Mouse (Mus musculus) cortical plate, adult 2 months (tissue): Measurements from ENCODE around the gene Zfhx2.

Experiments
- CTCF ChIP-seq: fragments of 200-500 bp; IDR thresholded peaks from 2 replicates; pipeline ENCODE4 v1.5.1; 2011; ENCODE audit warnings: mild to moderate bottlenecking, control low read depth, low read length; ENCODE audit not compliant: insufficient read depth; ENCODE audit errors: extremely low read depth
- POLR2A ChIP-seq: fragments of 200-500 bp; IDR thresholded peaks from 2 replicates; pipeline ENCODE4 v1.6.1; 2011; ENCODE audit warnings: mild to moderate bottlenecking, low read length, control low read depth; ENCODE audit not compliant: insufficient read depth; ENCODE audit errors: extremely low read depth

DNA sequence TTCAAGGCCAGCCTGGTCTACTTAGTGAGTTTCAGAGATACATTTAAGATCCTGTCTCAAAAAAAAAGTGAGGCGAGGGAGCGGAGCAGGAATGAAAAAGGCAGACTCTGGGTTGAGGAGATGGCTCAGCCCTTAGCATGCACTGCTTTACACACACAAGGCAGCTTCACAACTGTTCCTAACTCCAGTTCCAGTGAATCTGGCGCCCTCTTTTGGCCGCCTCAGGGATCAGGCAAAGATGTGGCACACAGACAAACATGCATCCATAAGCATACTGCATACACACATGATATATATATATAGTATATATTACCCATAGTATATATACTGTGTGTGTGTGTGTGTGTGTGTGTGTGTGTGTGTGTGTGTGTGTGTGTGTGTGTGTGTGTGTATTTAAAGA, 81.0 kb downstream of the Zfhx2 start:
- TF ChIP-seq CTCF = no peak
- TF ChIP-seq POLR2A = no peak
